Mouse (Mus musculus) midbrain, embryonic 11.5 days (tissue): ENCODE data around the gene Itsn1. TPM values are rescaled to one million over a fixed set of nuclear protein-coding genes. Genes with fewer than 3 reads are reported as not detected.

Source experiments
- ATAC-seq: fragments of 200-750 bp; cut with Nextera tagmentation; 2 replicates; pipeline ENCODE4 v1.8.0; 2017; ENCODE audit warnings: moderate TSS enrichment, moderate library complexity; ENCODE audit not compliant: low FRiP score
- DNase-seq: peaks from one replicate; pipeline ENCODE4 v3.0.0; 2015; ENCODE audit warnings: low spot score; ENCODE audit errors: missing footprints
- H3K27ac ChIP-seq: fragments of 300-500 bp; sonication (generic); 2 replicates; pipeline ENCODE4 v1.5.1; 2014; ENCODE audit warnings: low read depth, low read length
- H3K27me3 ChIP-seq: fragments of 300-500 bp; sonication (generic); 2 replicates; pipeline ENCODE4 v1.6.1; 2014; ENCODE audit warnings: mild to moderate bottlenecking, low read length, moderate library complexity, mixed read lengths; ENCODE audit not compliant: control insufficient read depth, insufficient read depth
- H3K36me3 ChIP-seq: fragments of 300-500 bp; sonication (generic); 2 replicates; pipeline ENCODE4 v1.6.1; 2014; ENCODE audit warnings: mild to moderate bottlenecking, low read length, moderate library complexity, mixed read lengths; ENCODE audit not compliant: control insufficient read depth, insufficient read depth
- H3K4me1 ChIP-seq: fragments of 300-500 bp; sonication (generic); 2 replicates; pipeline ENCODE4 v1.6.1; 2014; ENCODE audit warnings: low read length; ENCODE audit not compliant: control insufficient read depth, insufficient read depth
- H3K4me2 ChIP-seq: fragments of 300-500 bp; sonication (generic); 2 replicates; pipeline ENCODE4 v1.6.1; 2014; ENCODE audit warnings: mild to moderate bottlenecking, moderate library complexity
- H3K4me3 ChIP-seq: fragments of 300-500 bp; sonication (generic); 2 replicates; pipeline ENCODE4 v1.5.1; 2014; ENCODE audit warnings: low read depth, low read length
- H3K9ac ChIP-seq: fragments of 300-500 bp; sonication (generic); 2 replicates; pipeline ENCODE4 v1.6.1; 2014; ENCODE audit warnings: low read length
- H3K9me3 ChIP-seq: fragments of 300-500 bp; sonication (generic); 2 replicates; pipeline ENCODE4 v1.6.1; 2016; ENCODE audit warnings: low read length; ENCODE audit not compliant: control insufficient read depth
- WGBS: fragments of 180-500 bp; shearing (Covaris S2); extraction: QIAGEN DNeasy Blood & Tissue Kit; methylation state at CpG from one replicate; pipeline ENCODE4 v1.1.7; 2014; 5-methylcytosine and 5-hydroxymethylcytosine counted together
- polyA plus RNA-seq: library from polyadenylated mRNA; unstranded; fragments of >200 nt; fragmentation: Nextera tagmentation; extraction: Ambion mirVana; gene quantifications from 2 replicates; pipeline ENCODE4 v1.2.1, GENCODE M21; 2014

The Itsn1 gene
- polyA plus RNA-seq, 1 experiment from 2014 or later: 54.8 TPM

DNA sequence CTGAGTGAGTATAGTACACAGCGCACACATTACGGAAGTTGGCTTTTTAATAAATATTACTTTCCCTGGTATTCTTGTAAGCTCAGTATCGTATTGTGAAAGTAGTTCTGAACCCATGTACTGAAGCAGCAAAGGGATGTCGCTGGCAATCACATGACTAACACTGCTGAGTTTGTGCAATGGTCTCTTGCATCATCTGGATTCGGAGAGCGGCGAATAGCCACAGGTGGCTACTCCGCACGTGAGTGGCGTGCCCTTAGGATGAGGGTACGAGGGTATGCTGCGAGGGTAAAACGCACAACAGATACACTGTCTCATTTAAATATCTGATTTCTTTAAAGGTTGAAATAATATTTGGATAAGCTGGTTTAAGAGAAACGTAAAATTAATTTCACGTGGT, 1.6 kb upstream of the Itsn1 start:
- Histone ChIP-seq H3K27me3 (no peaks in the 10 kb centered on the region), H3K4me3 (peak overlapping the region; percentile 87), H3K27ac (no peak overlapping the region), H3K36me3 (no peaks in the 10 kb centered on the region), H3K9ac (peak overlapping the region; percentile 66), H3K4me1 (peaks cover 15% of the 10 kb centered on the region), H3K4me2 (peak overlapping the region; percentile 46), H3K9me3 (no peaks in the 10 kb centered on the region)
- DNase-seq (no peak), ATAC-seq (no peak)
- 89% methylated on average over 15 of the region's 15 CpGs for WGBS

GRCm38 (mm10) chr16:91728123-91729065, 687 bp upstream of the Itsn1 start, which contains the start of gene Cryzl1:
Gene Cryzl1, minus strand, starts transcription at chr16:91728975.
- peak; percentile 95 for ATAC-seq

GRCm38 (mm10) chr16:91729821-91730441, 850 bp downstream of the Itsn1 start:
- H3K27ac ChIP-seq: peak overlapping the region; percentile 90
- ATAC-seq: peak; percentile 0

More at GRCm38 (mm10) chr16:91728123-91729065, 687 bp upstream of the Itsn1 start, which contains the start of gene Cryzl1:
- Histone ChIP-seq H3K4me2 (peak within 1 kb of the TSS; percentile 58), H3K27ac (peak within 1 kb of the TSS; percentile 90), H3K9ac (peak within 1 kb of the TSS; percentile 88), H3K4me3 (peak within 1 kb of the TSS; percentile 87), H3K36me3 (no peaks in the 10 kb centered on the region), H3K9me3 (no peaks in the 10 kb centered on the region), H3K27me3 (no peaks in the 10 kb centered on the region), H3K4me1 (peaks cover 15% of the 10 kb centered on the region)
- peak; percentile 99 for DNase-seq
- WGBS: under 1% methylated on average over 46 of the region's 46 CpGs

GRCm38 (mm10) chr16:91730446-91730845, 1.4 kb downstream of the Itsn1 start:
- Histone ChIP-seq H3K9ac (peak overlapping the region; percentile 88), H3K27ac (peak overlapping the region; percentile 90), H3K4me2 (peak overlapping the region; percentile 58), H3K4me3 (peak overlapping the region; percentile 87), H3K27me3 (no peaks in the 10 kb centered on the region), H3K9me3 (no peaks in the 10 kb centered on the region), H3K36me3 (no peaks in the 10 kb centered on the region), H3K4me1 (peaks cover 24% of the 10 kb centered on the region)
- ATAC-seq (no peak), DNase-seq (peak; percentile 90)
- WGBS: under 1% methylated on average over 11 of the region's 11 CpGs

More at GRCm38 (mm10) chr16:91729821-91730441, 850 bp downstream of the Itsn1 start:
- WGBS: under 1% methylated on average over 44 of the region's 44 CpGs
- Histone ChIP-seq H3K9me3 (no peaks in the 10 kb centered on the region), H3K4me3 (peak overlapping the region; percentile 87), H3K4me1 (peaks cover 24% of the 10 kb centered on the region), H3K27me3 (no peaks in the 10 kb centered on the region), H3K36me3 (no peaks in the 10 kb centered on the region), H3K9ac (peak overlapping the region; percentile 88), H3K4me2 (peak overlapping the region; percentile 58)
- peak; percentile 97 for DNase-seq

DNA sequence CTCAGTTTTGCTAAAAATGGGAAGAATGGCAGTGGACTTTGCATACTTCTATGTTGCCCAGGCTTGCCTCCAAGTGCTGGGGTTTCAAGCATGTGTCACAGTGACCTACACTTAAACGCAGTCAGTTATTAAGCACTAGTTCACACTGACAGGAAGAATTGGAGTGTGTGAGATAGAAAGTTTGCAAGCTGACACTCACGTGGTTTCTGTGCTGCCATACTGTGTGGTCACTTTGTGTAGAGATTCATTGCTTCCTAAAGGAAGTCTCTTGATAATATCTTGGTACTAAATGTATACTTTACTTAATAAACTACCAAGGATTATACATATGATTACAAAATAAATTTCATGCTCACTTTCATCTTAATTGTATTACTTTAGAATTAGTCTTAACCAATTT, 3.7 kb downstream of the Itsn1 start:
- ATAC-seq (no peak), DNase-seq (no peak)
- 78% methylated on average over 2 of the region's 2 CpGs for WGBS
- H3K27me3 ChIP-seq: no peaks in the 10 kb centered on the region
- no peak overlapping the region for H3K27ac ChIP-seq
- H3K4me2 ChIP-seq: no peak overlapping the region
- H3K9me3 ChIP-seq: no peaks in the 10 kb centered on the region
- no peaks in the 10 kb centered on the region for H3K36me3 ChIP-seq
- no peak overlapping the region for H3K9ac ChIP-seq
- no peak overlapping the region for H3K4me3 ChIP-seq
- H3K4me1 ChIP-seq: peaks cover 25% of the 10 kb centered on the region

DNA sequence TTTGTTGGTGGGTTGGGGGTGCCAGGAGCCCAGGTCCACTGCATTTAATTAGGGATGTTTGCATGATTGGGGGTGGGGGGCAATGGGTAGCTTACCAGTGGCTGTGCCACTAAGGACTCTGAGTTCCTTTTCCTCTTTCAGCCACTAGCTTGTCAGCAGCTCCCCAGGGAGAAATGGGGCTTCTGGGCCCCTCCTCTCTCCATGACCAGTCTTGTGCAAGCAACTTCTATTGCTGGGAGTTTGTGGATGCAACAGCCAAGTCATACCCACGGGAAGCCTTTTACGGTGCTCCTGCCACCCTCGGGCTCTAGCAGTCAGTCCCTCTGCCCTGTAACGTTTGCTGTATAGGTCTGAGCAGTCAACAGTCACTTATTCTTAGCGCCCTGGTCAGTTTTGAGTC, 5.7 kb downstream of the Itsn1 start:
- peaks cover 25% of the 10 kb centered on the region for H3K4me1 ChIP-seq
- no peak for DNase-seq
- H3K4me3 ChIP-seq: no peak overlapping the region

DNA sequence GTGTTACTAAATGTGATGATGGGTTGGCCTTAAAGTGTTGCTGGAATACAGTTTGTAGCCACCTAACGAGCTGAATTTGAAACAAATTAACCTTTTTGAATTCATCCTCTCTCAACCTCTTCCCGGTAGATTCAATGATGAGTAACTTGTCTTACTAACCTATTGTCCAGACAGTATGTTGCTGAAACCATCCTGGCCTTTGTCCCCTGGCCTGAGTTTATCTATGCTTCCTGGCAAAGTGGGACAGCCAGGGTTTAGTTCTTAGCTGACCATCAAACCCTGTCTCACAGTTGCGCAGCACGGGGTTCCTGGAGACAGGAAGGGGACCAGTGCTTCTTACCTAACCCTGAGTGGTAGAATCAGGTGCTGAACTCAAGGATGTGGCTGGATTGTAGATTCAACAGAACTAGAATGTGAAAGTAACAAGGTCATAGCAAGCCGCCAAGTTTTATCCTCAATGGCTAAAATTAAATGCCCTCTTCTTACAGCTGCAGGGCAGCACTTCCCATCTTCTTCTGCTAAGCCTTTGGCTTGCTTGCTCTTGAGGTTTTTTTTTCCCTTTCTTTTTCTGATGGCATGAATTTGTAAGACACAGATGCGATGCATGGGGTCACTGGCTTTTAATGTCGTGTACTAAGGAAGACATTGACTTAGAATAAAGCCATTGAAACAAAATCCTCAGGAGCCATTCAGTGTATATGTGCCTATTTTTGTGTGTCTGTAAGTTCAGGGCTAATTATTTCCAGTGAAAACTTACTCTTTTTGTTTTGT, 7.2 kb downstream of the Itsn1 start:
- Histone ChIP-seq H3K27ac (no peak overlapping the region), H3K4me1 (peaks cover 22% of the 10 kb centered on the region), H3K27me3 (no peaks in the 10 kb centered on the region), H3K4me3 (no peak overlapping the region), H3K9ac (no peak overlapping the region), H3K4me2 (no peak overlapping the region), H3K36me3 (no peaks in the 10 kb centered on the region), H3K9me3 (no peaks in the 10 kb centered on the region)
- ATAC-seq: no peak
- WGBS: 76% methylated on average over 7 of the region's 7 CpGs
- DNase-seq: no peak

More for the DNA sequence above, 5.7 kb downstream of the Itsn1 start:
- no peaks in the 10 kb centered on the region for H3K9me3 ChIP-seq
- ATAC-seq: no peak
- H3K27me3 ChIP-seq: no peaks in the 10 kb centered on the region
- H3K4me2 ChIP-seq: no peak overlapping the region
- H3K9ac ChIP-seq: no peak overlapping the region
- 73% methylated on average over 5 of the region's 5 CpGs for WGBS
- no peaks in the 10 kb centered on the region for H3K36me3 ChIP-seq
- H3K27ac ChIP-seq: no peak overlapping the region

GRCm38 (mm10) chr16:91738505-91738904, 9.4 kb downstream of the Itsn1 start:
- H3K4me1 ChIP-seq: peaks cover 17% of the 10 kb centered on the region
- no peak for ATAC-seq

More at GRCm38 (mm10) chr16:91738505-91738904, 9.4 kb downstream of the Itsn1 start:
- Histone ChIP-seq H3K9me3 (no peaks in the 10 kb centered on the region), H3K27me3 (no peaks in the 10 kb centered on the region), H3K4me3 (no peak overlapping the region), H3K36me3 (no peaks in the 10 kb centered on the region), H3K4me2 (no peak overlapping the region), H3K9ac (no peak overlapping the region), H3K27ac (no peak overlapping the region)
- 89% methylated on average over 6 of the region's 6 CpGs for WGBS
- no peak for DNase-seq
